Mouse (Mus musculus) spleen, embryonic (tissue): ENCODE data around the gene Liph.
"Not testable (repeated sequence)": the region's sequence is repeated elsewhere in the genome, so short reads cannot be mapped to it uniquely, and the experiment has no call there.

Experiments
- CTCF ChIA-PET: fragments of 350-600 bp; sonication (Branson Sonifier 250); formaldehyde crosslinking; loops from one replicate; lab custom pipeline; 2022; lab: Charles Lee

Liph gene

GRCm38 (mm10) chr16:21976203-21976602 is 19.3 kb downstream of the Liph start:
- CTCF ChIA-PET: no interaction called here

GRCm38 (mm10) chr16:21971446-21971845 is 24.0 kb downstream of the Liph start:
- CTCF ChIA-PET: no interaction called here

GRCm38 (mm10) chr16:21970536-21970935 is 24.9 kb downstream of the Liph start:
- CTCF ChIA-PET: no interaction called here

GRCm38 (mm10) chr16:21969874-21970273 is 25.6 kb downstream of the Liph start:
- CTCF ChIA-PET: interaction anchor here (0.8 kb wide), 1 partner anchor 564 kb away, joined by 13 read pairs; no protein-coding TSS in a partner anchor

GRCm38 (mm10) chr16:21965576-21965975 is 29.9 kb downstream of the Liph start:
- CTCF ChIA-PET: no interaction called here

- CTCF ChIA-PET: no interaction called here
Measured at GRCm38 (mm10) chr16:21955591-21955990, 39.9 kb downstream of the Liph start.

GRCm38 (mm10) chr16:21946761-21947715 is 48.4 kb downstream of the Liph start, which contains the start of gene Tmem41a:
TSS of gene Tmem41a (minus strand) at chr16:21947552.
- CTCF ChIA-PET: no interaction called here

GRCm38 (mm10) chr16:21928471-21928870 is 67.0 kb downstream of the Liph start:
- CTCF ChIA-PET: interaction anchor here (1.0 kb wide), 1 partner anchor 12 kb away, joined by 3 read pairs; no protein-coding TSS in a partner anchor

GRCm38 (mm10) chr16:21916681-21917080 is 78.8 kb downstream of the Liph start:
- CTCF ChIA-PET: interaction anchor here (0.8 kb wide), 1 partner anchor 11 kb away, joined by 3 read pairs; no protein-coding TSS in a partner anchor

GRCm38 (mm10) chr16:21913347-21913746 is 82.1 kb downstream of the Liph start:
- CTCF ChIA-PET: no interaction called here

- CTCF ChIA-PET: not testable (repeated sequence)
Measured at GRCm38 (mm10) chr16:21908906-21909305, 86.6 kb downstream of the Liph start.

GRCm38 (mm10) chr16:21906902-21907301 is 88.6 kb downstream of the Liph start:
- CTCF ChIA-PET: no interaction called here

- CTCF ChIA-PET: no interaction called here
Measured at GRCm38 (mm10) chr16:21905996-21906395, 89.5 kb downstream of the Liph start.

GRCm38 (mm10) chr16:21904636-21905035 is 90.8 kb downstream of the Liph start:
- CTCF ChIA-PET: no interaction called here
